Mouse (Mus musculus) G1E (cell line): Measurements from ENCODE around the gene Cpxm1. TPM values are rescaled to one million over a fixed set of nuclear protein-coding genes. Genes with fewer than 3 reads are reported as not detected.
A peak's percentile ranks its signal among the peaks of the same experiment; 100 is the strongest.

Experiments used
- ATAC-seq: 2 replicates; pipeline ENCODE4 v1.8.0; 2016; ENCODE audit warnings: mild to moderate bottlenecking; ENCODE audit not compliant: insufficient number of reproducible peaks, poor library complexity, low FRiP score, severe bottlenecking; ENCODE audit errors: extremely low read depth
- DNase-seq: peaks from one replicate; pipeline ENCODE4 v3.0.0; 2012; ENCODE audit warnings: low spot score
- H3K27me3 ChIP-seq: 2 replicates; pipeline ENCODE4 v1.6.1; 2012; ENCODE audit warnings: mild to moderate bottlenecking, low read length, inconsistent platforms; ENCODE audit not compliant: insufficient read depth
- H3K36me3 ChIP-seq: replicated peaks from 2 replicates; pipeline ENCODE3; 2012; ENCODE audit warnings: mild to moderate bottlenecking, inconsistent platforms
- H3K4me1 ChIP-seq: 2 replicates; pipeline ENCODE4 v1.6.1; 2012; ENCODE audit warnings: low read depth, low read length, inconsistent platforms, mixed read lengths; ENCODE audit not compliant: insufficient read depth
- H3K4me3 ChIP-seq: 2 replicates; pipeline ENCODE4 v1.5.1; 2012; ENCODE audit warnings: low read depth, mild to moderate bottlenecking, inconsistent platforms, low read length, moderate library complexity, mixed read lengths
- H3K9me3 ChIP-seq: replicated peaks from 2 replicates; pipeline ENCODE4 v1.6.1; 2012; ENCODE audit warnings: inconsistent platforms
- CTCF ChIP-seq: IDR thresholded peaks from 2 replicates; pipeline ENCODE4 v1.5.1; 2012; ENCODE audit warnings: low read depth, low read length, inconsistent platforms, mixed read lengths
- GATA1 ChIP-seq: IDR thresholded peaks from 2 replicates; pipeline ENCODE4 v1.6.1; 2012; ENCODE audit warnings: borderline replicate concordance, low read length, inconsistent platforms, mixed read lengths
- GATA2 ChIP-seq: IDR thresholded peaks from 2 replicates; pipeline ENCODE4 v1.6.1; 2012; ENCODE audit warnings: low read depth, low read length, inconsistent platforms, borderline replicate concordance
- POLR2AphosphoS5 ChIP-seq: IDR thresholded peaks from 2 replicates; pipeline ENCODE4 v1.6.1; 2012; ENCODE audit warnings: low read depth, low read length, inconsistent platforms; ENCODE audit not compliant: insufficient replicate concordance
- TAL1 ChIP-seq: conservative IDR thresholded peaks from 2 replicates; pipeline ENCODE4 v1.6.1; 2012; ENCODE audit warnings: low read depth, low read length, inconsistent platforms, mixed read lengths
- polyA plus RNA-seq: library from polyadenylated mRNA; stranded (reverse); fragments of >175 nt; gene quantifications from 2 replicates; pipeline ENCODE4 v1.2.3, GENCODE M21; 2012
- total RNA-seq, 2 experiments: library from RNA; stranded (forward) in 1 of 2; stranded (reverse) in 1 of 2; fragments of 200-1000 nt in 1 of 2; fragments of >200 nt in 1 of 2; fragmentation: Nextera tagmentation in 1 of 2; gene quantifications; 2 replicates each; pipeline ENCODE4 v1.2.3; 2014 to 2017

Gene Cpxm1
- 0.29 TPM in 1 of 2 replicates, not detected in the other for total RNA-seq (2014; fragmentation: Nextera tagmentation)
- total RNA-seq (2017), result not detected in 2 replicates
- polyA plus RNA-seq, result not detected in 2 replicates

DNA sequence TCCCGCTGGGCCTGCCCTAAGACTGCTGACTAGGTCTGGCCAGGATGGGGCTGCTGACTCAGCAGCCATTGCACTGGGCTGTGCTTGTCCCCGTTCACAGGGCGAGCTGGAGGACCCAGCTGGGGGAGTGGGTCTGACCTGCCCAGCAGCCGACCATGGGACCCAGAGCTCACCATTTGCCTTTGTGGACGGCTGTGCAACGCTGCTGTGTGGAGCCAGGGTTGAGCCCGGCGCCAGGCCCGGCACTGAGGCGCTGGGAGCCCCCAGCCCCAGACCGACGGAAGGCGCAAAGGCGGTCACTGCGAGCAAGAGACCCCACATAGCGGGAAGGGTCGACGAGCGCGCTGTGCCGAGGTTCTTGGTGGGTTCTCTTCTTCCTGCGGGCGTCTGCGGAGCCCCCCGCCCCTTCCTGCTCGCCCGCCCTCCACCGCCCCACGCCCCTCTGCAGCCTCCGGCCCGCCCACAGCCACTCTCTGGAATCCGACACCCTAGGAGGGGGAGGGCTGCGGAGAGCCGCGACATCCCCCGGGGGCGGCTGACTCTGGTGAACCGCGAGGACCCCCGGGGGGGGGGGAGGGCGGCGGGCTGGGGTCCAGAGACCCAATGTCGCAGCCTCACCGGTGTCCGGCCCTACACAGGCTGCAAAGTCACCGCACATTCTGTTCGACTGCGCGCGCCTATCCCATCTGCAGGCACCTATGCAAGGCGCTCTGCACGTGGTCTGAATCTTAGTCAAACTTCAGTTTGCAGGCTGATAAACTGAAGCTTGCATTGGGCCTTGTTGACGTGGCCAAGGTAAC, at the start of gene Cpxm1:
TSS of gene Cpxm1 (minus strand) at position 389 of the 800 bp plus-strand sequence.
- no peak within 1 kb of the TSS for H3K4me3 ChIP-seq
- no peaks in the 10 kb centered on the region for H3K4me1 ChIP-seq
- no peaks in the 10 kb centered on the region for H3K9me3 ChIP-seq
- DNase-seq (no peak), ATAC-seq (no peak)
- no peaks in the 10 kb centered on the region for H3K36me3 ChIP-seq
- peaks cover 55% of the 10 kb centered on the region for H3K27me3 ChIP-seq
- no peak for TF ChIP-seq POLR2AphosphoS5
- TF ChIP-seq GATA1, result no peak
- TF ChIP-seq GATA2, result no peak
- TF ChIP-seq CTCF, result no peak
- no peak for TF ChIP-seq TAL1

DNA sequence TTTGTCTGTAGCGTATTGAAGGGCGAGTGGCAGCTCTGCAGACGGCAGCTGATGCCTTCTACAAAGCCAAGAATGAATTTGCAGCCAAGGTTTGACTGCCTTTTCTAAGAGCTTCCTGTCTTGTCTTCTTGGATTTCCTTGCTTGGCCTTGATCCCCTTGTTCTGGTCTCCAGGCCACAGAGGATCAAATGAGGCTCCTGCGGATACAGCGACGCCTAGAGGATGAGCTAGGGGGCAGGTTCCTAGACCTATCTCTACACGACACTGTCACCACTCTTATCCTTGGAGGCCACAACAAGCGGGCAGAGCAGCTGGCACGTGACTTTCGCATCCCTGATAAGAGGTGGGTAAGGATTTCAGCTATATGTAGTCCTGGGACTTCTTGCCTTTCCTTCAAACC, 44.8 kb upstream of the Cpxm1 start:
- Histone ChIP-seq H3K36me3 (peaks cover 88% of the 10 kb centered on the region), H3K9me3 (no peaks in the 10 kb centered on the region), H3K4me1 (no peaks in the 10 kb centered on the region), H3K27me3 (no peaks in the 10 kb centered on the region), H3K4me3 (no peak overlapping the region)
- TF ChIP-seq GATA1, result no peak
- TF ChIP-seq GATA2, result no peak
- TF ChIP-seq TAL1, result no peak
- ATAC-seq (no peak), DNase-seq (no peak)

DNA sequence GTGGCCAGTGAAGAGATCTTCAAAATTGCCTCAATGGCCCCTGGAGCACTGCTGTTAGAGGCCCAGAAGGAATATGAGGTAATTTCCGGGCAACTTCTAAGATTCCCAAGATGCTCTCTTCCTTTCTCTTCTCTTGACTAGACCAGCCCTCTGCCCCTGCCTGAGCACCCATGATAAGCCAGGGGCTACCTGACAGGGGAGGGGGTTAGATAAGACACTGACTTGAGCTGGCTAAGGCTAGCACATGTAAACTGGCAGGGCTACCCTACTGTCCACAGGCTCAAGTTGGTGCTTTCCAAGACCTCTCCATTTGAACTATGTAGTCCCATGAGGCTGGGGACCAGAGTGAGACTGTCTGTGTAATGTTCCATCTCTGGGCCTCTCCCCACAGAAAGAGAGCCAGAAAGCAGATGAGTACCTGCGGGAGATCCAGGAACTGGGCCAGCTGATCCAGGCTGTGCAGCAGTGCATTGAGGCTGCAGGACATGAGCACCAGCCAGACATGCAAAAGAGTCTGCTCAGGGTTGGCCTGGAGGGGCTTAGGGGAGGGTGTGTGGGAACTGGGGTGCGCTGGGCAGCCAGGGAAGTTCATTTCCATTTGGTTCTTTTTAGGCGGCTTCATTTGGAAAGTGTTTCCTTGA, 42.6 kb upstream of the Cpxm1 start:
- ATAC-seq (no peak), DNase-seq (no peak)
- TF ChIP-seq GATA1 (no peak), POLR2AphosphoS5 (no peak), GATA2 (no peak), TAL1 (no peak), CTCF (no peak)
- no peak overlapping the region for H3K4me3 ChIP-seq
- H3K36me3 ChIP-seq, result peaks cover 87% of the 10 kb centered on the region
- no peaks in the 10 kb centered on the region for H3K27me3 ChIP-seq
- no peaks in the 10 kb centered on the region for H3K9me3 ChIP-seq
- H3K4me1 ChIP-seq, result no peaks in the 10 kb centered on the region

DNA sequence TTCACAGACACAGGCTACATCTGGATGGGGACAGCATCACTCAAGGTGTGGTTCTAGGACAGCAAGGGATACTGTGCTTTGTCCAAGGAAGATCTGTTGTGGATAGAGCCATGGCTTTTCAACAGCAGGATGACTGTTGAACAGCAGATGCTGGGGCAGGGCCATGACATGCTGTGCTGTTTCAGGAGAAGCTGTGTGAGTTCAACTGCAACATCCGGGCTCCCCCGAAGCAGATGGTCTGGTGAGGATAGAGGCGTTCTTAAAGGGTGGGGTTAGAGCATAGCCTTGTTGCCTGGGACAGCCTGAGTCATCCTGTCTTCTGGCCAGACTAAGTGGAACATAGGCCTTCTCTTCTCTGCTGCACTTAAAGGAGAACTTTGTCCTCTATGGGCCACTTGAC, 41.5 kb upstream of the Cpxm1 start:
- no peak for ATAC-seq
- Histone ChIP-seq H3K27me3 (no peaks in the 10 kb centered on the region), H3K9me3 (no peaks in the 10 kb centered on the region), H3K36me3 (peaks cover 83% of the 10 kb centered on the region), H3K4me3 (no peak overlapping the region), H3K4me1 (peaks cover 3% of the 10 kb centered on the region)
- TF ChIP-seq TAL1 (no peak), CTCF (no peak), GATA2 (no peak), POLR2AphosphoS5 (no peak), GATA1 (no peak)
- DNase-seq, result no peak

DNA sequence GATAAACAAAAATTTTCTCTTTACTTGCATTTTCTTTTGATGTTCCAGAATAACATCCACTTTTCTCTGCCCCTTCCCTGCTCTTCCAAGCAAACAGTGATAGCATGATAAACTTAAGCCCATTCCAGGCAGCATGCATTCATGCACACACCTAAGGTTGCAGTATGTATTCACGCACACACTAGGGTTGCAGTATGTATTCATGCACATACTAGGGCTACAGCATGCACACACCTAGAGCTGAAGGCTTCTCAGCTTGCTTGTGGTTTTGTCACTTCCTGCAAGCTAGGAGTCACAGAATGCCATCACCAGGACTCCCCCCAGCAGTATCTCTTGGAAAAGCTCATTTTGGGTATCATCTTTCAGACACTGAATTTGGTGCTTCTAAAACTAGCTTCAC, 39.4 kb upstream of the Cpxm1 start:
- Histone ChIP-seq H3K4me1 (peaks cover 10% of the 10 kb centered on the region), H3K36me3 (peaks cover 82% of the 10 kb centered on the region), H3K4me3 (no peak overlapping the region), H3K9me3 (no peaks in the 10 kb centered on the region), H3K27me3 (no peaks in the 10 kb centered on the region)
- DNase-seq (no peak), ATAC-seq (no peak)
- TF ChIP-seq GATA1, result no peak

DNA sequence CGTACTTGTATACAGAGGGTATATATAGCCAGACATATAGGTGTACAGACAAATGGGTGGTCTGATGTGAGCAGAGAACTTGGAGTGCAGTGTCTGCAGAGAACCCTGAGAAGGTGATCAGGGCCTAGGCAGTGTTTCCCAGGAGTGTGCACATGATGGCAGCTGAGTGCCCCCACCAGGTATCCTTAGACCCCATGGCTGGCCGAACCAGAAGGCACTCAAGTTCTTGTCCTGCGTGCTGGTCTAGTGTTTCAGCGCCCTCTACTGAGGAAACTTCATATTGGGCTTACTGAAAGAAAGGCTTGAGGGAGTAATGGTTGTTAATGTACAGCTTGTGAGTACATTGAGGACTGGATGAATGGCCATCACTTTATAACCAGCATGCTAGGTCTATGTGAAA, 35.8 kb upstream of the Cpxm1 start:
- ATAC-seq (no peak), DNase-seq (peak; percentile 19)
- Histone ChIP-seq H3K9me3 (no peaks in the 10 kb centered on the region), H3K4me1 (peaks cover 19% of the 10 kb centered on the region), H3K4me3 (no peak overlapping the region), H3K27me3 (no peaks in the 10 kb centered on the region), H3K36me3 (peaks cover 73% of the 10 kb centered on the region)
- TF ChIP-seq TAL1 (no peak), GATA2 (no peak), GATA1 (no peak), CTCF (peak; percentile 26), POLR2AphosphoS5 (no peak)

DNA sequence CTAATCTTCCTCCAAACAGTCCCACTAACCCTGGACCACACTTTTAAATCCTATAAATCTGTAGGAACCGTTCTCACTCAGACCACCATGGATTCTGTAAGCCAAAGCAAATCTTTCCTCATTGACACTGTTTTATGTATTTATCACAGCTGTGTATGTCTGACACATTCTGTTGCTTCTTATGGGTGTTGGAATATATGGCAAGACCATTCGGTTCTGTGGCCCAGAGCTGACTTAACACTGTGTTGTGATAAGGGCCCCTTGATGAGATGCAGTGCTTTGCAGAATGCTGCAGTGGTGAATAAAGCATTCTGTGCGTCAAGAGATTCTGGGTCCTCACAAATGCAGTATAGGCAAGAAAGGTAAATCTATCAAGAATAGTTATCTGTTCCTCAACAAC, 34.8 kb upstream of the Cpxm1 start:
- Histone ChIP-seq H3K4me3 (no peak overlapping the region), H3K36me3 (peaks cover 72% of the 10 kb centered on the region), H3K9me3 (no peaks in the 10 kb centered on the region), H3K27me3 (no peaks in the 10 kb centered on the region), H3K4me1 (peaks cover 27% of the 10 kb centered on the region)
- ATAC-seq (no peak), DNase-seq (no peak)
- TF ChIP-seq TAL1, result no peak
- no peak for TF ChIP-seq CTCF
